Mouse (Mus musculus) hindbrain, embryonic 10.5 days (tissue): ENCODE results near the gene C5ar1. TPM values are rescaled to one million over a fixed set of nuclear protein-coding genes. Genes with fewer than 3 reads are reported as not detected.

Source experiments
- DNase-seq: peaks from one replicate; pipeline ENCODE4 v3.0.0-alpha.2; 2017; ENCODE audit warnings: low spot score
- H3K27ac ChIP-seq: fragments of 300-500 bp; sonication (generic); 2 replicates; pipeline ENCODE4 v1.5.1; 2016; ENCODE audit warnings: mild to moderate bottlenecking, moderate library complexity
- H3K27me3 ChIP-seq: fragments of 300-500 bp; sonication (generic); 2 replicates; pipeline ENCODE4 v1.6.1; 2016; ENCODE audit warnings: mild to moderate bottlenecking; ENCODE audit not compliant: poor library complexity, insufficient read depth, severe bottlenecking
- H3K36me3 ChIP-seq: fragments of 300-500 bp; sonication (generic); 2 replicates; pipeline ENCODE4 v1.6.1; 2016; ENCODE audit warnings: mild to moderate bottlenecking, moderate library complexity
- H3K4me1 ChIP-seq: fragments of 300-500 bp; sonication (generic); replicated peaks from 2 replicates; pipeline ENCODE4 v1.6.1; 2016; ENCODE audit warnings: mild to moderate bottlenecking
- H3K4me3 ChIP-seq: fragments of 300-500 bp; sonication (generic); 2 replicates; pipeline ENCODE4 v1.5.1; 2016; ENCODE audit warnings: mild to moderate bottlenecking, moderate library complexity
- H3K9me3 ChIP-seq: fragments of 300-500 bp; sonication (generic); 2 replicates; pipeline ENCODE4 v1.6.1; 2016; ENCODE audit warnings: mild to moderate bottlenecking, moderate library complexity
- WGBS: fragments of 180-500 bp; shearing (Covaris S2); methylation state at CpG from one replicate; pipeline ENCODE4 v1.1.7; 2016; 5-methylcytosine and 5-hydroxymethylcytosine counted together
- polyA plus RNA-seq: library from polyadenylated mRNA; unstranded; fragments of >200 nt; fragmentation: Nextera tagmentation; extraction: Ambion mirVana; gene quantifications from 2 replicates; pipeline ENCODE4 v1.2.1, GENCODE M21; 2016

Gene C5ar1
- polyA plus RNA-seq, 1 experiment from 2014 or later = 0.97 TPM

DNA sequence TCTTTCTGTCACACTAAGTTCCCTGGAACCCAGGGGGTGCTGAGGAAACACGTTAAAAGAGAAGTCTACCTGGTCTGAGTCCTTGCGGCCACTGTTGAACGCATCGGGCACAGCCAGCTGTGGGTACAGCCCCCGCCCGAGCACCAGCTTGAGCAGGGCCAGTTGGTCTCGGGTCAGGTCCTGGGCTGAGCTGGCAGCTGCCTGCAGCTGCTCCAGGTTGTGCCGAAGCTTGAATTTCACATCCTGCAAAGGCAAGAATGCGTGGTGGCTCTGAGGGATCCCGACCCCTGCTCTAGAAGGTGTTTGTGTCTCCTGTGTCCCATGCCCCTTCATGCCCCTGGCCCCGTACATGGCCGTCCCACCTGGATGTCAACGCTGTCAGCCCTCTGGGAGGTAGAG, 55.8 kb downstream of the C5ar1 start:
- Histone ChIP-seq H3K4me3 (no peak overlapping the region), H3K27me3 (no peaks in the 10 kb centered on the region), H3K4me1 (no peaks in the 10 kb centered on the region), H3K36me3 (peaks cover 100% of the 10 kb centered on the region), H3K9me3 (no peaks in the 10 kb centered on the region), H3K27ac (no peak overlapping the region)
- 93% methylated on average over 13 of the region's 13 CpGs for WGBS
- DNase-seq = no peak

DNA sequence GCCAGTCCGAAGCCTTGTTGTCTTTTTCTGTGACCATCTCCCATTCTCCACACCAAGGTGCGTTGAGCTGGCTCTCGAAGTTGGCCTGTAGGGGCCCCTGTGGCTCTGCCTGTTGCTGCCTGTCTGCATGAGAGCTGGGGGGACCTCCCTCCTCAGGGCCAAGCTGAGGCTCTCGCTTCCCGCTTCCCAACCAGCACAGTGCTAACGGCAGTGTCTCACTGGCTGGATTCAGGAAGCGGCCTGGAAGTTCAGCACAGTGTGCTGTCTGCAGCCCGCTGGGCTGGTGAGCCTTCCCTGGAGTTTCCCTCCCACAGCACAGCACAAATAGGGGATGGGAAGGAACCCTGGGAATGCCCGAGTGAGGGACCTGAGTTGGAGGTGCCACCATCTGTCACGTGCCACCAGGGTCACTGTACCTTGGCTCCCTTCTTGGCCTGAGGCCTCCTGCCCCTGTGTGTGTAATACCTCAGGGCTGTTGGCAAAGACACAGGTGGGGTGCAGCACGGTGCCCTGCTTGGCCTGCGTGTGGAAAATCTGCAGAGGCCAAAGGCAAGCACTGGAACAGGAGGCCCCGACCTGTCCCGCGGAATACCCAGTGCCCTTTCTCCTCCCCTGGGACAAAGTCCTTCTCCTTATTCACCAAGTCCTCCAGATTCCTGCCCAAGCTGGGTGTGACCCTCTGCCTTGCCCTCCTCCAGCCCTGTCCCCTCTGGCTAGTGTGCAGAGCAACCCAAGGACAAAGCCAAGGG, 56.4 kb downstream of the C5ar1 start:
- Histone ChIP-seq H3K36me3 (peaks cover 100% of the 10 kb centered on the region), H3K27ac (no peak overlapping the region)

DNA sequence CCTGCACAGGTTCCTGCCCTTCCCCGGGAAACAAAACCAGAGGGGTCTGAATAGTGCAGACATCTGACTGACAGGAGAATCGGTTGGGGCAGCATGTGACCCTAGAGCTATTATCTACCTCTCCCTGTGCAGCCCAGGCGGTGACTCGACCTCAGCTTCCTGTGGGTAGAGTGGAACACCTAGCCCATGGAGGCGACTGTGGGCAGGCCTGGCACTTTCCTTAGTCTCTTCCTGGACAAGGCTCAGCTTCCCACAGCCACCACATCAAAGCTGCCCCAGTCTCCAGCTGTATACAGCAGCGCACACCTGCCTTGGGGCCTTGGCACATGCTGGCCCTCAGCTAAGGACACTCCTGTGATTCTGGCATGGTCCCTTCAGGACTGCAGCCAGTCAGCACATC, 58.2 kb downstream of the C5ar1 start:
- H3K4me3 ChIP-seq = no peak overlapping the region
- no peaks in the 10 kb centered on the region for H3K4me1 ChIP-seq
- H3K36me3 ChIP-seq = peaks cover 100% of the 10 kb centered on the region
- 85% methylated on average over 6 of the region's 6 CpGs for WGBS
- H3K27ac ChIP-seq = no peak overlapping the region
- H3K27me3 ChIP-seq = no peaks in the 10 kb centered on the region
- DNase-seq = no peak
- no peaks in the 10 kb centered on the region for H3K9me3 ChIP-seq

More for the DNA sequence above, 56.4 kb downstream of the C5ar1 start:
- Histone ChIP-seq H3K4me3 (no peak overlapping the region), H3K9me3 (no peaks in the 10 kb centered on the region), H3K4me1 (no peaks in the 10 kb centered on the region), H3K27me3 (no peaks in the 10 kb centered on the region)
- 86% methylated on average over 15 of the region's 15 CpGs for WGBS
- DNase-seq = no peak

DNA sequence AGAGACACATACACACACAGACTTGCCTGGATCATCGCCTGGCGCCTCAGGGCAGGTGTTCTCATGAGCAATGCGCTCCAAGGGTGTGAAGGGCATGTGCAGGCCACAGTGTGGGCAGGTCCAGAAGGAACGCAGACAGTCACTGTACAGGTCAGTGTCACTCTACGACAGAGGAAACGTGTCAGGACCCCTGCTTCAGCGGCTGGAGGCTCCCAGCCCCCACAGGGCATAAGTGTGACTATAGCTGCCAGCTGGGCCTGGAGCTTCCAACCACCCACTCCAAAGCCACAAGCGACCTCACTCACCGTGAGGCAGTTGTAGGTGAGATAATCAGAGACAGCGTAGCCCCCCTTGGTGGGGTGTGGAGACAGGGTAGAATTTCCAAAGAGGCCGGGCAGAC, 60.8 kb downstream of the C5ar1 start:
- Histone ChIP-seq H3K36me3 (peaks cover 84% of the 10 kb centered on the region), H3K9me3 (no peaks in the 10 kb centered on the region), H3K4me1 (no peaks in the 10 kb centered on the region), H3K4me3 (no peak overlapping the region), H3K27ac (no peak overlapping the region), H3K27me3 (no peaks in the 10 kb centered on the region)
- 88% methylated on average over 11 of the region's 11 CpGs for WGBS
- DNase-seq = no peak

DNA sequence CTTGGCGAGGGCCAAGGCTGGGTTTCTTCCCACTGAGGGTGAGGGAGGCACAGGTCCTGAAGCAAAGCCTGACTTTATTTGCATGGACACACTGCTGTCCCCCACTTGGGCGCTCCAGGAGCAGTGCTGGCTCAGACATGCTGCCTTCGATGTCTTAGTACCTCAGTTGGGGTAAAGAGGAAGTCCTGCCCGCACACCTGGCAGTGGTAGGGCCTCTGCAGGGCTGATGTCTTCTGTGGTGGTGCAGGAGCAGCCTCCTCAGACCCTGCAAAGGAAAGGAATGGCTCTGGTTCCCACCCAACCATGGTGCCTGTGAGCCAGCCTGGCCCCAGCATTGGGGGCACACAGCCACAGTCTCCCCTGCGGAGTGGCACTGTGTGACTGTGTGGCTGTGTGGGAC, 62.2 kb downstream of the C5ar1 start:
- DNase-seq = no peak
- Histone ChIP-seq H3K4me3 (no peak overlapping the region), H3K36me3 (peaks cover 70% of the 10 kb centered on the region), H3K27me3 (no peaks in the 10 kb centered on the region), H3K4me1 (no peaks in the 10 kb centered on the region), H3K27ac (no peak overlapping the region), H3K9me3 (no peaks in the 10 kb centered on the region)
- 87% methylated on average over 5 of the region's 5 CpGs for WGBS

Other genes starting within 250 kb of the C5ar1 start
- gene Bicra, start 211.6 kb downstream of the C5ar1 start, polyA plus RNA-seq = 7.7 and 10.7 TPM in 2 replicates
- 0.04 TPM in 1 of 2 replicates, not detected in the other for gene Zfp541, start 197.7 kb downstream of the C5ar1 start, polyA plus RNA-seq
- gene Napa, start 161.1 kb downstream of the C5ar1 start, polyA plus RNA-seq = 193 and 221 TPM in 2 replicates
- gene Kptn, start 139.6 kb downstream of the C5ar1 start, polyA plus RNA-seq = 27.0 and 30.5 TPM in 2 replicates
- 0.26 and 0.42 TPM in 2 replicates for gene Slc8a2, start 129.7 kb downstream of the C5ar1 start, polyA plus RNA-seq
- 117 and 173 TPM in 2 replicates for gene Meis3, start 84.5 kb downstream of the C5ar1 start, polyA plus RNA-seq
- 22.0 and 22.3 TPM in 2 replicates for gene Dhx34, start 37.5 kb downstream of the C5ar1 start, polyA plus RNA-seq
- gene C5ar2, start 15.4 kb downstream of the C5ar1 start, polyA plus RNA-seq = 0.05 TPM in 1 of 2 replicates, not detected in the other
- gene Inafm1, start 14.1 kb upstream of the C5ar1 start, polyA plus RNA-seq = 7.7 and 13.0 TPM in 2 replicates
- gene Ccdc9, start 27.3 kb upstream of the C5ar1 start, polyA plus RNA-seq = 32.2 and 37.4 TPM in 2 replicates
- 17.6 and 19.1 TPM in 2 replicates for gene Bbc3, start 48.9 kb upstream of the C5ar1 start, polyA plus RNA-seq
- 371 and 455 TPM in 2 replicates for gene Sae1, start 128.3 kb upstream of the C5ar1 start, polyA plus RNA-seq
- gene Zc3h4, start 141.4 kb upstream of the C5ar1 start, polyA plus RNA-seq = 20.5 and 23.0 TPM in 2 replicates
- 67.4 and 70.9 TPM in 2 replicates for gene Tmem160, start 193.2 kb upstream of the C5ar1 start, polyA plus RNA-seq
- 0.63 and 0.91 TPM in 2 replicates for gene Npas1, start 218.2 kb upstream of the C5ar1 start, polyA plus RNA-seq